Mouse (Mus musculus): ENCODE data around the gene Lhfpl3. TPM values are rescaled to one million over a fixed set of nuclear protein-coding genes. Genes with fewer than 3 reads are reported as not detected.

Lhfpl3 gene
- 0.21 TPM for total RNA-seq (2023)

GRCm38 (mm10) chr5:22745885-22746532 lies at the start of gene Lhfpl3:
Lhfpl3 (plus strand) TSS chr5:22746059.

Other genes with a start within 250 kb of the Lhfpl3 start
- gene Orc5, start 195.6 kb upstream of the Lhfpl3 start, total RNA-seq (2023): 19.9 TPM

Data from CD8-positive naive resting alpha-beta T cell, adult 57 days (primary cell).